Mouse (Mus musculus): ENCODE data around the gene Sirt1. TPM values are rescaled to one million over a fixed set of nuclear protein-coding genes. Genes with fewer than 3 reads are reported as not detected.
"Not testable (repeated sequence)": the region's sequence is repeated elsewhere in the genome, so short reads cannot be mapped to it uniquely, and the experiment has no call there.

Sirt1 gene
- polyA plus RNA-seq, 1 experiment from 2014 or later = 6.4 TPM

DNA sequence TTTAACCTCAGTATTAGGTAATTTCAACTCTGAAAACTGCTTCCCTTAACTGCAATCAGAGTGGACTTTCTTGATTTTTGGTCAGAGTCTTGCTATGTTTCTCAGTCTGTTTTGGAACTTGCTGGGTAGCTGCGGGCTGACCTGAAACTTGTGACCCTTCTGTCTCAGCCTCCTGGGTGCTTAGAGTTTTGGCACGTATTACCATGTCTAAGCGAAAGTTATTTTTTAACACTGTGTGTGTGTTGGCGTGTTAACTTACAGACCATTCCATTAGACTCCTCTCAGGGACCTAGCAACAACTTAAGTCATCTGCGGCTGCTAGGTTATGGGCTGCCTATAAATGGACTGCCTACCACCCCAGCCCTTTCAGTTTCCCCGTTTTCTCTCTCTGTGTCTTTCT lies 14.1 kb downstream of the Sirt1 start:
- no peak overlapping the region for H3K4me3 ChIP-seq (ENCODE audit: control insufficient read depth in 1 of 2, insufficient read depth in 1 of 2, low read depth in 1 of 2, low read length in 2 of 2)
- no peaks in the 10 kb centered on the region for H3K27me3 ChIP-seq (ENCODE audit: control insufficient read depth, insufficient read depth, low read length)
- no peaks in the 10 kb centered on the region for H3K9me3 ChIP-seq (ENCODE audit: control insufficient read depth, low read length)
- WGBS = 81% methylated on average over 6 of the region's 6 CpGs
- H3K36me3 ChIP-seq (ENCODE audit: control insufficient read depth, insufficient read depth, low read length) = no peaks in the 10 kb centered on the region
- no peak for ATAC-seq (ENCODE audit: insufficient number of reproducible peaks, insufficient read depth, low FRiP score, low read depth)
- no peak overlapping the region for H3K4me2 ChIP-seq (ENCODE audit: low read length)
- H3K9ac ChIP-seq (ENCODE audit: low read length) = no peak overlapping the region
- H3K4me1 ChIP-seq (ENCODE audit: control insufficient read depth in 2 of 2, insufficient read depth in 2 of 2, low read length in 2 of 2) = no peaks in the 10 kb centered on the region
- no peak overlapping the region for H3K27ac ChIP-seq (replicated peaks in 1 of 2; ENCODE audit: control insufficient read depth in 1 of 2, insufficient read depth in 1 of 2, low read depth in 2 of 2, low read length in 2 of 2)

DNA sequence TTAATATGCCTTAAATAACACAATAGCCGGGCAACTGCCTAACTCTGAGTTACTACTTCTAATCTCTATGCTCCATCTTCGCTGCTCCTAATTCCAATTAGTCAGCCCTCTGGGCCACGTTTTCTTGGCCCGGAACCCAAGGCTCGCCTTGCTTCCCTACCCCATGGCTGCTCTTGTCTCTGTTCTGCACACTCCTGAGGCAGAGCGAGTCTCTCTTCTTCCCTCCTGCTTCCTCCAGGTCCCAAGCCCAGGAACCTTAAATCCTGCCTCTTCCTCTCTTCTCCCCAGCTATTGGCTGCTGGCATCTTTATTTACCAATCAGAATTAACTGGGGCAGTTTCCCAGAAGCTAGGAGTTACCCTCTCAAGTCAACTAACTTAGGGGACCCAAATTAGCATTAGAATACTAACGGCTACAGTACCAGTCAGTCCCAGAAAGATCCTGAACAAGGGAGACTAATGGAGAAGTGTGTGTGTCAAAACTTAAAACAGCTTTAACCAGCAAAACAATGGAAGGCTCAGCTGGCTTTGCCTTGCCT lies 15.5 kb downstream of the Sirt1 start:
- Histone ChIP-seq H3K27me3 (ENCODE audit: control insufficient read depth, insufficient read depth, low read length) (no peaks in the 10 kb centered on the region), H3K4me1 (ENCODE audit: control insufficient read depth in 2 of 2, insufficient read depth in 2 of 2, low read length in 2 of 2) (no peaks in the 10 kb centered on the region), H3K27ac (replicated peaks in 1 of 2; ENCODE audit: control insufficient read depth in 1 of 2, insufficient read depth in 1 of 2, low read depth in 2 of 2, low read length in 2 of 2) (no peak overlapping the region), H3K9me3 (ENCODE audit: control insufficient read depth, low read length) (no peaks in the 10 kb centered on the region), H3K9ac (ENCODE audit: low read length) (no peak overlapping the region), H3K4me3 (ENCODE audit: control insufficient read depth in 1 of 2, insufficient read depth in 1 of 2, low read depth in 1 of 2, low read length in 2 of 2) (peak overlapping the region in 1 of 2 experiments; percentile 13; a peak in 1 of 4 replicates), H3K36me3 (ENCODE audit: control insufficient read depth, insufficient read depth, low read length) (no peaks in the 10 kb centered on the region), H3K4me2 (ENCODE audit: low read length) (peak overlapping the region; percentile 42)
- no peak for ATAC-seq (ENCODE audit: insufficient number of reproducible peaks, insufficient read depth, low FRiP score, low read depth)
- 54% methylated on average over 7 of the region's 7 CpGs for WGBS

DNA sequence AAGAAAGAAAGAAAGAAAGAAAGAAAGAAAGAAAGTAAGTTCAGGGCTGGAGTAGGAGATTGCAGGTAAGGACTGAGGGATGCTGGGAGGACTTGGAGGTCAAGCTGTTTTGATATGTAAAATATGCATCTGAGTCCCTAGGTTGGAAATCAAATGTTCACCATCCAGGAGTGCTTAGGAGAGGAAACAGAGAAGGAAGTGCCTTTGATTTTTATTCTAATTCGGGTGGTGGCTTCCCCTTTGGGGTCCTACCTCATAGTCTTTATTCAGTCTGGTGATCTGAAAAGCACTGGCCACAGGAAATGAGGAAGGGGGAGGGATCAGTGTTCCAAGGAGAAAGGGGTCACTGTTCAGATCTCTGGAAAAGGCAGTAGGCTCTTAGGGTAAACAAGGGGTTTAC lies 21.0 kb downstream of the Sirt1 start:
- no peak overlapping the region for H3K4me2 ChIP-seq (ENCODE audit: low read length)
- ATAC-seq (ENCODE audit: insufficient number of reproducible peaks, insufficient read depth, low FRiP score, low read depth) = no peak
- no peak overlapping the region for H3K9ac ChIP-seq (ENCODE audit: low read length)
- no peaks in the 10 kb centered on the region for H3K36me3 ChIP-seq (ENCODE audit: control insufficient read depth, insufficient read depth, low read length)
- H3K4me1 ChIP-seq (ENCODE audit: control insufficient read depth in 2 of 2, insufficient read depth in 2 of 2, low read length in 2 of 2) = no peaks in the 10 kb centered on the region
- no peaks in the 10 kb centered on the region for H3K27me3 ChIP-seq (ENCODE audit: control insufficient read depth, insufficient read depth, low read length)
- WGBS = 60% methylated on average over 1 of the region's 1 CpGs
- no peak overlapping the region for H3K4me3 ChIP-seq (ENCODE audit: control insufficient read depth in 1 of 2, insufficient read depth in 1 of 2, low read depth in 1 of 2, low read length in 2 of 2)
- H3K9me3 ChIP-seq (ENCODE audit: control insufficient read depth, low read length) = no peaks in the 10 kb centered on the region
- H3K27ac ChIP-seq (replicated peaks in 1 of 2; ENCODE audit: control insufficient read depth in 1 of 2, insufficient read depth in 1 of 2, low read depth in 2 of 2, low read length in 2 of 2) = no peak overlapping the region

DNA sequence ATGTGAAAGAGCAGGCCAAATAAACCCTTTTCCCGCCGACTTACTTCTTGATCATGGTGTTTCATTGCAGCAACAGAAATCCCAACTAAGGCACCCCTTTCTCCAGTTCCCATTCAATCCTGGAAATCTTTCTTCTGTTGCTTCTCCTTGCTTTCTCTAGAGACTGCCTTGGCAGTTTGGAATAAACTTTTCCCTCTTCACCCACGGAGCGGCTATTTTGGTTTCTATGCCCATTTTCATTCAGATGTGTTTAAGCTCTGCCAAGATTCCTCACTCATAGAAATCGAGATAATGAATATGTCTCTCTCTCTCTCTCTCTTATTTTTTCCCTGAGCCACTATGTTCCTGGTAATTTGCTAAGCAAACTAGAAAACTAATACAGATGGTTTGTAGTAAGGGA lies 29.4 kb downstream of the Sirt1 start:
- ATAC-seq (ENCODE audit: insufficient number of reproducible peaks, insufficient read depth, low FRiP score, low read depth) = no peak
- H3K4me2 ChIP-seq (ENCODE audit: low read length) = no peak overlapping the region
- H3K36me3 ChIP-seq (ENCODE audit: control insufficient read depth, insufficient read depth, low read length) = no peaks in the 10 kb centered on the region
- H3K4me3 ChIP-seq (ENCODE audit: control insufficient read depth in 1 of 2, insufficient read depth in 1 of 2, low read depth in 1 of 2, low read length in 2 of 2) = no peak overlapping the region
- no peak overlapping the region for H3K9ac ChIP-seq (ENCODE audit: low read length)
- 0 out of 2 replicates have a peak, but pooled peaks cover 4% of the 10 kb centered on the region for H3K9me3 ChIP-seq (ENCODE audit: control insufficient read depth, low read length)
- no peaks in the 10 kb centered on the region for H3K27me3 ChIP-seq (ENCODE audit: control insufficient read depth, insufficient read depth, low read length)
- H3K4me1 ChIP-seq (ENCODE audit: control insufficient read depth in 2 of 2, insufficient read depth in 2 of 2, low read length in 2 of 2) = no peaks in the 10 kb centered on the region
- H3K27ac ChIP-seq (replicated peaks in 1 of 2; ENCODE audit: control insufficient read depth in 1 of 2, insufficient read depth in 1 of 2, low read depth in 2 of 2, low read length in 2 of 2) = no peak overlapping the region
- WGBS = 74% methylated on average over 5 of the region's 5 CpGs

DNA sequence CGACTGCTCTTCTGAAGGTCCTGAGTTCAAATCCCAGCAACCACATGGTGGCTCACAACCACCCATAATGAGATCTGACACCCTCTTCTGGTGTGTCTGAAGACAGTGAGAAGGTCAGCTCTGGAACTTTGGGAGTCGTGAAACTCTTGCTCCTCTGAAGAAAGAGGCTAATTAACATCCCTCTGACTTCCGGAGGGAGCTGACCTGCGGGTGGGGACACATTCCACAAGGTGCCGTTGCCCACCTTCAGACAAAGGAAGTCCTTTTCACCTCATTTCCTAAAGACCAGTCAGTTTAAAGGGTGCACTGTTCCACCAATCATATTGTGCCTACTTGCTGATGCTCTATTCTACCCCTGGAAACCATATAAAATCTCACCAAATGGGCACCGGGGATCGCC lies 30.4 kb downstream of the Sirt1 start:
- H3K36me3 ChIP-seq (ENCODE audit: control insufficient read depth, insufficient read depth, low read length); H3K4me2 ChIP-seq (ENCODE audit: low read length); H3K9ac ChIP-seq (ENCODE audit: low read length); H3K27ac ChIP-seq (replicated peaks in 1 of 2; ENCODE audit: control insufficient read depth in 1 of 2, insufficient read depth in 1 of 2, low read depth in 2 of 2, low read length in 2 of 2); H3K4me1 ChIP-seq (ENCODE audit: control insufficient read depth in 2 of 2, insufficient read depth in 2 of 2, low read length in 2 of 2); H3K4me3 ChIP-seq (ENCODE audit: control insufficient read depth in 1 of 2, insufficient read depth in 1 of 2, low read depth in 1 of 2, low read length in 2 of 2); H3K27me3 ChIP-seq (ENCODE audit: control insufficient read depth, insufficient read depth, low read length); H3K9me3 ChIP-seq (ENCODE audit: control insufficient read depth, low read length); ATAC-seq (ENCODE audit: insufficient number of reproducible peaks, insufficient read depth, low FRiP score, low read depth): not testable (repeated sequence)
- WGBS = 82% methylated on average over 7 of the region's 7 CpGs

DNA sequence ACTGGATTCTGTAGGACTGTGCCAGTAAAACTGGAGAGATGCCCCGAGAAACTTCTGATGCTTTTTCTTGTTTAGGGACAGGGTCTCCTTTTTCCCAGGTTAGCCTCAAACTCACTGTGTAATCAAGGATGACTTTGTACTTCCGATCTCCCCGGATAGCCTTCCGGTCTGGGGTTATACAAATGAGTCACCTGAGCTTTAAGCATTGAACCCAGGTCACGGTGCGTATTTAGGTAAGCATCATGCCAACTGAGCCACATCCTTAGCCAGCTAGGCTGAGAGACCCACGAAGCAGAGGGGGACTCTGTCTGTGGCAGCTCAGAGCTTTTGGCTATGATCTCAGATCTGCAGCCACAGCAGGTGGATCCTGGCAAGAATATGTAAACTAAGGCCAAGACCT lies 30.8 kb downstream of the Sirt1 start:
- Histone ChIP-seq H3K27me3 (ENCODE audit: control insufficient read depth, insufficient read depth, low read length) (no peaks in the 10 kb centered on the region), H3K4me2 (ENCODE audit: low read length) (no peak overlapping the region)
- WGBS = 83% methylated on average over 7 of the region's 7 CpGs

DNA sequence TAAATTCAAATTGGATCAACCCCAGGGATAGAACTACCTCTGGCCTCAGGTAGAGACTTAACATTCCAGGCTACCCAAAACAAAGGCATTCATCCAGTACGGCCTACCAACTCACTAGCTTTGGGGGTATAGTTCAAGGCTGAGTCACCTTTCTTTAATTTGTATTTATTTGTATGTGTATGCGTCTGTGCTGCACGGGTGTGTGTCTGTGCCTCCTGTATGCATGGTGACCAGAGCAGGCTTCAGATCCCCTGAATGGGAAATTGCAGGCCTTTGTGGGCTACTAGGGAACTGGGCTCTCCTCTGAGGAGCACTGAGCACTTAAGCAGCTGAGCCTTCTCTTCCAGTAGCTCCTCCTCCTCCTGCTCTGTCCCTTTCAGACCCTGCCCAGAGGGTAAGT lies 33.2 kb downstream of the Sirt1 start:
- Histone ChIP-seq H3K4me1 (ENCODE audit: control insufficient read depth in 2 of 2, insufficient read depth in 2 of 2, low read length in 2 of 2) (no peaks in the 10 kb centered on the region), H3K9ac (ENCODE audit: low read length) (no peak overlapping the region), H3K36me3 (ENCODE audit: control insufficient read depth, insufficient read depth, low read length) (no peaks in the 10 kb centered on the region), H3K27me3 (ENCODE audit: control insufficient read depth, insufficient read depth, low read length) (no peaks in the 10 kb centered on the region), H3K9me3 (ENCODE audit: control insufficient read depth, low read length) (no peaks in the 10 kb centered on the region), H3K4me3 (ENCODE audit: control insufficient read depth in 1 of 2, insufficient read depth in 1 of 2, low read depth in 1 of 2, low read length in 2 of 2) (no peak overlapping the region), H3K27ac (replicated peaks in 1 of 2; ENCODE audit: control insufficient read depth in 1 of 2, insufficient read depth in 1 of 2, low read depth in 2 of 2, low read length in 2 of 2) (no peak overlapping the region), H3K4me2 (ENCODE audit: low read length) (no peak overlapping the region)
- 69% methylated on average over 3 of the region's 3 CpGs for WGBS
- no peak for ATAC-seq (ENCODE audit: insufficient number of reproducible peaks, insufficient read depth, low FRiP score, low read depth)

More for the DNA sequence above, 30.8 kb downstream of the Sirt1 start:
- ATAC-seq (ENCODE audit: insufficient number of reproducible peaks, insufficient read depth, low FRiP score, low read depth) = no peak
- 0 out of 2 replicates have a peak, but pooled peaks cover 4% of the 10 kb centered on the region for H3K9me3 ChIP-seq (ENCODE audit: control insufficient read depth, low read length)
- H3K27ac ChIP-seq (replicated peaks in 1 of 2; ENCODE audit: control insufficient read depth in 1 of 2, insufficient read depth in 1 of 2, low read depth in 2 of 2, low read length in 2 of 2) = no peak overlapping the region
- no peaks in the 10 kb centered on the region for H3K4me1 ChIP-seq (ENCODE audit: control insufficient read depth in 2 of 2, insufficient read depth in 2 of 2, low read length in 2 of 2)
- H3K4me3 ChIP-seq (ENCODE audit: control insufficient read depth in 1 of 2, insufficient read depth in 1 of 2, low read depth in 1 of 2, low read length in 2 of 2) = no peak overlapping the region
- H3K36me3 ChIP-seq (ENCODE audit: control insufficient read depth, insufficient read depth, low read length) = no peaks in the 10 kb centered on the region
- H3K9ac ChIP-seq (ENCODE audit: low read length) = no peak overlapping the region

DNA sequence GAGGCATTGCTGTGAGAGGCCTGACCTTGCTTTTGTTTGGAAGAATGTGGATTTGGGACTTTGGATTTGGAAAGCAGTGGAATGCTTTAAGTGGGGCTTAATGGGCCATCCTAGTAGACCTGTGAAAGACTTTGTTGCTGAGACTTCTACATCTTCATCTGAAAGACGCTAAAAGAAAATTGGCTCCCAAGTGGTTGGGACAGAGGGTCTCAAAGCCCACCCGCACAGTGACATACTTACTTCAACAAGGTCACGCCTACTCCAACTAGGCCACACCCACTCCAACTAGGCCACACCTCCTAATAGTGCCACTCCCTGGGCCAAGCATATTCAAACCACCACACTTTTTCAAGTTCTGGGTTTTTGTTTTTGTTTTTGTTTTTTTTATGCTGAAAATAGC lies 36.8 kb downstream of the Sirt1 start:
- Histone ChIP-seq H3K4me1 (ENCODE audit: control insufficient read depth in 2 of 2, insufficient read depth in 2 of 2, low read length in 2 of 2) (no peaks in the 10 kb centered on the region), H3K4me3 (ENCODE audit: control insufficient read depth in 1 of 2, insufficient read depth in 1 of 2, low read depth in 1 of 2, low read length in 2 of 2) (no peak overlapping the region), H3K27me3 (ENCODE audit: control insufficient read depth, insufficient read depth, low read length) (no peaks in the 10 kb centered on the region), H3K4me2 (ENCODE audit: low read length) (no peak overlapping the region), H3K27ac (replicated peaks in 1 of 2; ENCODE audit: control insufficient read depth in 1 of 2, insufficient read depth in 1 of 2, low read depth in 2 of 2, low read length in 2 of 2) (no peak overlapping the region), H3K9me3 (ENCODE audit: control insufficient read depth, low read length) (no peaks in the 10 kb centered on the region), H3K9ac (ENCODE audit: low read length) (no peak overlapping the region), H3K36me3 (ENCODE audit: control insufficient read depth, insufficient read depth, low read length) (no peaks in the 10 kb centered on the region)
- 85% methylated on average over 3 of the region's 3 CpGs for WGBS
- ATAC-seq (ENCODE audit: insufficient number of reproducible peaks, insufficient read depth, low FRiP score, low read depth) = no peak
